Mouse (Mus musculus) hindbrain, embryonic 16.5 days (tissue): ENCODE results near the gene Cldn14. TPM values are rescaled to one million over a fixed set of nuclear protein-coding genes. Genes with fewer than 3 reads are reported as not detected.

ENCODE experiments used
- ATAC-seq: fragments of 200-750 bp; cut with Nextera tagmentation; 2 replicates; pipeline ENCODE4 v1.8.0; 2017; ENCODE audit warnings: moderate TSS enrichment, moderate library complexity
- H3K27ac ChIP-seq: fragments of 300-500 bp; sonication (generic); 2 replicates; pipeline ENCODE4 v1.5.1; 2014; ENCODE audit warnings: low read depth, mild to moderate bottlenecking, control low read depth, low read length, moderate library complexity
- H3K27me3 ChIP-seq: fragments of 300-500 bp; sonication (generic); replicated peaks from 2 replicates; pipeline ENCODE4 v1.6.1; 2014; ENCODE audit warnings: low read length; ENCODE audit not compliant: control insufficient read depth, insufficient read depth
- H3K36me3 ChIP-seq: fragments of 300-500 bp; sonication (generic); 2 replicates; pipeline ENCODE4 v1.6.1; 2014; ENCODE audit warnings: mild to moderate bottlenecking, low read length, moderate library complexity, mixed read lengths; ENCODE audit not compliant: control insufficient read depth, insufficient read depth
- H3K4me1 ChIP-seq: fragments of 300-500 bp; sonication (generic); 2 replicates; pipeline ENCODE4 v1.6.1; 2014; ENCODE audit warnings: low read depth, low read length; ENCODE audit not compliant: control insufficient read depth, insufficient read depth
- H3K4me2 ChIP-seq: fragments of 300-500 bp; sonication (generic); 2 replicates; pipeline ENCODE4 v1.6.1; 2014; ENCODE audit warnings: mild to moderate bottlenecking, low read length, control low read depth, moderate library complexity
- H3K4me3 ChIP-seq: fragments of 300-500 bp; sonication (generic); 2 replicates; pipeline ENCODE4 v1.5.1; 2014; ENCODE audit warnings: mild to moderate bottlenecking, low read length, control low read depth, moderate library complexity
- H3K9ac ChIP-seq: fragments of 300-500 bp; sonication (generic); 2 replicates; pipeline ENCODE4 v1.6.1; 2014; ENCODE audit warnings: low read depth, mild to moderate bottlenecking, control low read depth, low read length, moderate library complexity
- H3K9me3 ChIP-seq: fragments of 300-500 bp; sonication (generic); 2 replicates; pipeline ENCODE4 v1.6.1; 2014; ENCODE audit warnings: mild to moderate bottlenecking, low read length, moderate library complexity; ENCODE audit not compliant: control insufficient read depth
- WGBS: fragments of 180-500 bp; shearing (Covaris S2); extraction: QIAGEN DNeasy Blood & Tissue Kit; methylation state at CpG from one replicate; pipeline ENCODE4 v1.1.7; 2014; 5-methylcytosine and 5-hydroxymethylcytosine counted together
- polyA plus RNA-seq: library from polyadenylated mRNA; unstranded; fragments of >200 nt; fragmentation: Nextera tagmentation; extraction: Ambion mirVana; gene quantifications from 2 replicates; pipeline ENCODE4 v1.2.1, GENCODE M21; 2015

Gene Cldn14
- polyA plus RNA-seq, 1 experiment from 2014 or later, result not detected

GRCm38 (mm10) chr16:93913881-93914576, 94.6 kb downstream of the Cldn14 start:
- Histone ChIP-seq H3K9me3 (no peaks in the 10 kb centered on the region), H3K36me3 (no peaks in the 10 kb centered on the region), H3K27me3 (no peaks in the 10 kb centered on the region), H3K9ac (no peak overlapping the region), H3K27ac (no peak overlapping the region), H3K4me2 (no peak overlapping the region), H3K4me3 (no peak overlapping the region), H3K4me1 (no peaks in the 10 kb centered on the region)
- ATAC-seq, result no peak
- 78% methylated on average over 10 of the region's 10 CpGs for WGBS

- Histone ChIP-seq H3K9ac (no peak overlapping the region), H3K27ac (no peak overlapping the region), H3K4me2 (no peak overlapping the region), H3K4me1 (no peaks in the 10 kb centered on the region), H3K9me3 (no peaks in the 10 kb centered on the region), H3K27me3 (no peaks in the 10 kb centered on the region), H3K36me3 (no peaks in the 10 kb centered on the region), H3K4me3 (no peak overlapping the region)
- 72% methylated on average over 3 of the region's 3 CpGs for WGBS
- ATAC-seq, result no peak
Observed at GRCm38 (mm10) chr16:93912808-93913207, 95.8 kb downstream of the Cldn14 start.

GRCm38 (mm10) chr16:93912158-93912557, 96.5 kb downstream of the Cldn14 start:
- Histone ChIP-seq H3K36me3 (no peaks in the 10 kb centered on the region), H3K27ac (no peak overlapping the region), H3K4me3 (no peak overlapping the region), H3K4me2 (no peak overlapping the region), H3K9me3 (no peaks in the 10 kb centered on the region), H3K27me3 (no peaks in the 10 kb centered on the region), H3K4me1 (no peaks in the 10 kb centered on the region), H3K9ac (no peak overlapping the region)
- 72% methylated on average over 5 of the region's 5 CpGs for WGBS
- ATAC-seq, result no peak

GRCm38 (mm10) chr16:93910735-93911665, 97.6 kb downstream of the Cldn14 start:
- H3K4me3 ChIP-seq, result no peak overlapping the region
- ATAC-seq, result no peak
- no peaks in the 10 kb centered on the region for H3K27me3 ChIP-seq
- H3K4me1 ChIP-seq, result no peaks in the 10 kb centered on the region
- H3K27ac ChIP-seq, result no peak overlapping the region
- H3K36me3 ChIP-seq, result no peaks in the 10 kb centered on the region
- H3K4me2 ChIP-seq, result no peak overlapping the region
- 65% methylated on average over 28 of the region's 28 CpGs for WGBS
- H3K9me3 ChIP-seq, result no peaks in the 10 kb centered on the region
- no peak overlapping the region for H3K9ac ChIP-seq

GRCm38 (mm10) chr16:93909936-93910335, 98.7 kb downstream of the Cldn14 start:
- Histone ChIP-seq H3K36me3 (no peaks in the 10 kb centered on the region), H3K4me3 (no peak overlapping the region), H3K9me3 (no peaks in the 10 kb centered on the region), H3K9ac (no peak overlapping the region), H3K4me2 (no peak overlapping the region), H3K27ac (no peak overlapping the region), H3K4me1 (no peaks in the 10 kb centered on the region), H3K27me3 (no peaks in the 10 kb centered on the region)
- 92% methylated on average over 3 of the region's 3 CpGs for WGBS
- ATAC-seq, result no peak

- no peak overlapping the region for H3K4me2 ChIP-seq
- H3K9ac ChIP-seq, result no peak overlapping the region
- H3K27ac ChIP-seq, result no peak overlapping the region
- H3K4me1 ChIP-seq, result no peaks in the 10 kb centered on the region
- H3K36me3 ChIP-seq, result no peaks in the 10 kb centered on the region
- H3K4me3 ChIP-seq, result no peak overlapping the region
- no peaks in the 10 kb centered on the region for H3K27me3 ChIP-seq
- ATAC-seq, result no peak
- no peaks in the 10 kb centered on the region for H3K9me3 ChIP-seq
- WGBS, result 95% methylated on average over 8 of the region's 8 CpGs
Observed at GRCm38 (mm10) chr16:93908196-93908595, 100.4 kb downstream of the Cldn14 start.

- WGBS, result 84% methylated on average over 5 of the region's 5 CpGs
- Histone ChIP-seq H3K27ac (no peak overlapping the region), H3K9ac (no peak overlapping the region), H3K27me3 (no peaks in the 10 kb centered on the region), H3K9me3 (no peaks in the 10 kb centered on the region), H3K4me2 (no peak overlapping the region), H3K4me1 (no peaks in the 10 kb centered on the region), H3K36me3 (no peaks in the 10 kb centered on the region), H3K4me3 (no peak overlapping the region)
- ATAC-seq, result no peak
Observed at GRCm38 (mm10) chr16:93907761-93908160, 100.9 kb downstream of the Cldn14 start.

GRCm38 (mm10) chr16:93906156-93907014, 102.3 kb downstream of the Cldn14 start:
- 65% methylated on average over 11 of the region's 11 CpGs for WGBS
- ATAC-seq, result peak; percentile 65; the same call in 1 of the 2 replicates

More at GRCm38 (mm10) chr16:93906156-93907014, 102.3 kb downstream of the Cldn14 start:
- Histone ChIP-seq H3K4me1 (no peaks in the 10 kb centered on the region), H3K9ac (no peak overlapping the region), H3K4me2 (no peak overlapping the region), H3K36me3 (no peaks in the 10 kb centered on the region), H3K4me3 (no peak overlapping the region), H3K27me3 (no peaks in the 10 kb centered on the region), H3K9me3 (no peaks in the 10 kb centered on the region), H3K27ac (no peak overlapping the region)
